Mouse (Mus musculus) spleen, adult 2 months (tissue): ENCODE results near the gene Tssc4.

Experiments used
- CTCF ChIP-seq: fragments of 200-500 bp; IDR thresholded peaks from 2 replicates; pipeline ENCODE4 v1.5.1; 2011; ENCODE audit warnings: mild to moderate bottlenecking, inconsistent platforms; ENCODE audit not compliant: insufficient read depth, insufficient read length, insufficient replicate concordance; ENCODE audit errors: extremely low read depth
- POLR2A ChIP-seq: fragments of 200-500 bp; IDR thresholded peaks from 2 replicates; pipeline ENCODE4 v1.6.1; 2011; ENCODE audit warnings: low read depth, low read length, inconsistent platforms

GRCm38 (mm10) chr7:143073086-143073485, 4.0 kb downstream of the Tssc4 start:
- TF ChIP-seq CTCF: peak; percentile 43; the same call in 1 of the 2 replicates
- TF ChIP-seq POLR2A: no peak
